Mouse (Mus musculus): ENCODE measurements around the gene Hbq1a.

DNA sequence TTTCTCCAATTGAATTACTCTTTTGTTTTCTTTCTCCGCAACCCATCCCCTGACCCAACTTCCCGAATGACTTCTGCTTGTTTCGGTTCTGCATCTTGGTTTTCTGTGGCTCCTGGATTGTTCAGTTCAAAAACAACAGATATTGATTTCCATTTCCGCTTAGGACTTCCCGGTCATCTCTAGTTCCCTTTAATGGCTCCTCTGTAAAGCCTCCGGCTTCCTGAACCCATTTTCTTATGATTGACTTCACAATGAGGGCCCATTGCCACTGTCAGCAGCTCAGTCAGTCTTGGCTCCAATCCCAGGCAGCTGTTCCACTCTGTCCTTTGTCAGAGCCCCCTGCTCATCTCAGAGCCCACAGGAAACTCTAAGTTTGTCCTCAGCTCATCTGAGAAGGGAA is 31.2 kb downstream of the Hbq1a start:
- TF ChIP-seq GATA1 (IDR thresholded peaks at IDR 0.05; ENCODE audit: low read length) (no peak), TAL1 (IDR thresholded peaks at IDR 0.05; ENCODE audit: low read length) (no peak)

Measured in erythroblast, embryonic 14.5 days (primary cell).